Mouse (Mus musculus) heart, postnatal 0 days (tissue): ENCODE data around the gene Cir1.

Experiments
- CTCF ChIP-seq: IDR thresholded peaks from 2 replicates; pipeline ENCODE4 v1.5.1; 2016; ENCODE audit warnings: antibody characterized with exemption, control low read depth, low read depth
- EP300 ChIP-seq: IDR thresholded peaks from 2 replicates; pipeline ENCODE4 v1.6.1; 2016; ENCODE audit warnings: antibody characterized with exemption, low read depth

GRCm38 (mm10) chr2:73274119-73274920 is 38.2 kb downstream of the Cir1 start:
- TF ChIP-seq EP300 (no peak), CTCF (no peak)
